8 mouse cellular contexts compared by ENCODE assay signal in the genomic region with DNA sequence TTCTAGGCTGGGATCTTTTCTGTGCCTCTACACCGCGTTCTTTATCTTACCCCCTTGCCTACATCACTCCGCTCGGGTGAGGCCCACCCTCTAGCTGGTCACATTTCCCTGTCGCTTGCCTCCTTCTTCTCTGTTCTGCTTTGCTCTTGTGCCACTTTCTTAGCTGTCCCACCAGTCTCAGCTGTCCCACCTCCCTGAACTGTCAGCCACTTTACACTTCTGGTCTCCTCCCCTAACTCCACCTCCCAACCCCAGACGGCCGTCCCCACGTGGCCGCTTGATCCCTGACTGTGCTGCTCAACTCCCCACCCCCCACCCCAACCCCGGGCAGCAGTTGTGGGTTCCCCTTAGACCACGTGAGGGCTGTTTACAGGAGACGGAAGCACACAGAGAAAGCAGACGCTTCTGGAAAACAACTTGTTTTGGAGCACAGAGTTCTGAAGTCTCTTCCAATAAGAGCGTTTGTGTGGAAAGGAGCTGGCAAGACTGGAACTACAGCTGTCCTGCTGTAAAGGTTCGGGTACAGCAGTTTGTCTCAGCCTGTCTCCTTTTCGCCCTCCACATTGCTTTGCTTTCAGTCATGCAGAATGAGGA. TPM values are rescaled to one million over a fixed set of nuclear protein-coding genes. Genes with fewer than 3 reads are reported as not detected.
A peak's percentile ranks its signal among the peaks of the same experiment; 100 is the strongest.
DNase-seq lines count a peak whose midpoint lies in the region; ATAC-seq and TF ChIP-seq lines count a peak whose summit lies in the region.

A gene (plus strand): TSS at position 330 of the 594 bp plus-strand sequence.

- DNase-seq in c-Kit-positive CD71-positive TER-119-negative erythroid progenitor cells, embryonic 14.5 days (ENCODE audit: low read depth), result peak; percentile 87
- DNase-seq in kidney, postnatal 36 days, result peak; percentile 89 to 92
- peak; percentile 77 to 78 (median 78) for DNase-seq in liver, embryonic 14.5 days (ENCODE audit: low read depth in 3 of 3, low spot score in 3 of 3)
- DNase-seq in neural tube, embryonic 10.5 days (ENCODE audit: extremely low spot score, low spot score), result peak; percentile 72

- no peak for TF ChIP-seq CTCF in E14TG2a.4 (conservative IDR thresholded peaks at IDR 0.05; ENCODE audit: low read length)
- no peak for TF ChIP-seq CTCF in liver, embryonic 14.5 days (IDR thresholded peaks at IDR 0.05; ENCODE audit: low read depth)

- H3K9ac ChIP-seq in forebrain, embryonic 12.5 days, result peak within 1 kb of the TSS; percentile 80
- H3K9ac ChIP-seq in heart, embryonic 16.5 days (ENCODE audit: low read length), result peak within 1 kb of the TSS; percentile 79
- peak within 1 kb of the TSS; percentile 82 for H3K9ac ChIP-seq in liver, embryonic 14.5 days (replicated peaks)
- H3K9ac ChIP-seq in stomach, embryonic 16.5 days (ENCODE audit: low read length), result peak within 1 kb of the TSS; percentile 87

- peak within 1 kb of the TSS; percentile 92 for H3K4me3 ChIP-seq in E14TG2a.4 (replicated peaks; ENCODE audit: low read length)
- H3K4me3 ChIP-seq in forebrain, embryonic 12.5 days (replicated peaks), result peak within 1 kb of the TSS; percentile 77
- H3K4me3 ChIP-seq in heart, embryonic 16.5 days (ENCODE audit: low read length), result peak within 1 kb of the TSS; percentile 68
- H3K4me3 ChIP-seq in liver, embryonic 14.5 days (ENCODE audit: insufficient read depth in 1 of 2, low read depth in 2 of 2, low read length in 2 of 2), result peak within 1 kb of the TSS; percentile 75 to 88
- peak within 1 kb of the TSS; percentile 93 for H3K4me3 ChIP-seq in stomach, embryonic 16.5 days (replicated peaks; ENCODE audit: low read length)

- peaks cover 38% of the 10 kb centered on the region for H3K36me3 ChIP-seq in E14TG2a.4 (ENCODE audit: insufficient read depth, low read length)
- H3K36me3 ChIP-seq in forebrain, embryonic 12.5 days (replicated peaks), result peaks cover 25% of the 10 kb centered on the region
- H3K36me3 ChIP-seq in heart, embryonic 16.5 days (ENCODE audit: control insufficient read depth, insufficient read depth), result peaks cover 15% of the 10 kb centered on the region; the same call in 1 of the 2 replicates
- peaks cover 7% of the 10 kb centered on the region for H3K36me3 ChIP-seq in liver, embryonic 14.5 days (replicated peaks; ENCODE audit: control insufficient read depth, insufficient read depth, low read depth)
- 0 out of 2 replicates have a peak, but pooled peaks cover 4% of the 10 kb centered on the region for H3K36me3 ChIP-seq in stomach, embryonic 16.5 days (ENCODE audit: control insufficient read depth, insufficient read depth, low read length)

- ATAC-seq in forebrain, embryonic 12.5 days (ENCODE audit: low FRiP score), result peak; percentile 51
- peak; percentile 82 for ATAC-seq in heart, embryonic 16.5 days (replicated peaks; ENCODE audit: extremely low read depth, insufficient read depth, low FRiP score)
- ATAC-seq in liver, embryonic 14.5 days (ENCODE audit: insufficient read depth), result peak; percentile 61
- peak; percentile 75 for ATAC-seq in stomach, embryonic 16.5 days (ENCODE audit: insufficient read depth, low FRiP score)

- no peak for TF ChIP-seq EP300 in liver, embryonic 14.5 days (IDR thresholded peaks at IDR 0.05; ENCODE audit: low read depth)

- H3K27me3 ChIP-seq in E14TG2a.4 (ENCODE audit: insufficient read depth, low read length), result no peaks in the 10 kb centered on the region
- no peaks in the 10 kb centered on the region for H3K27me3 ChIP-seq in forebrain, embryonic 12.5 days
- no peaks in the 10 kb centered on the region for H3K27me3 ChIP-seq in heart, embryonic 16.5 days (ENCODE audit: control insufficient read depth, insufficient read depth, low read length)
- no peaks in the 10 kb centered on the region for H3K27me3 ChIP-seq in liver, embryonic 14.5 days (ENCODE audit: control insufficient read depth, insufficient read depth, low read length)
- H3K27me3 ChIP-seq in stomach, embryonic 16.5 days (ENCODE audit: control insufficient read depth, insufficient read depth, low read length), result no peaks in the 10 kb centered on the region

- H3K9me3 ChIP-seq in E14TG2a.4 (ENCODE audit: low read length), result no peaks in the 10 kb centered on the region
- H3K9me3 ChIP-seq in forebrain, embryonic 12.5 days, result no peaks in the 10 kb centered on the region
- no peaks in the 10 kb centered on the region for H3K9me3 ChIP-seq in heart, embryonic 16.5 days (replicated peaks; ENCODE audit: control insufficient read depth, low read length)
- no peaks in the 10 kb centered on the region for H3K9me3 ChIP-seq in liver, embryonic 14.5 days (ENCODE audit: control insufficient read depth, low read length)
- H3K9me3 ChIP-seq in stomach, embryonic 16.5 days (replicated peaks; ENCODE audit: control insufficient read depth, low read length), result no peaks in the 10 kb centered on the region

- WGBS in forebrain, embryonic 12.5 days, result under 1% methylated on average over 16 of the region's 16 CpGs
- WGBS in heart, embryonic 16.5 days, result under 1% methylated on average over 16 of the region's 16 CpGs
- under 1% methylated on average over 16 of the region's 16 CpGs for WGBS in liver, embryonic 14.5 days (ENCODE audit: insufficient replicate concordance)
- WGBS in stomach, embryonic 16.5 days, result under 1% methylated on average over 16 of the region's 16 CpGs

- H3K4me1 ChIP-seq in E14TG2a.4 (replicated peaks; ENCODE audit: low read depth, low read length), result peaks cover 46% of the 10 kb centered on the region
- peaks cover 21% of the 10 kb centered on the region for H3K4me1 ChIP-seq in forebrain, embryonic 12.5 days
- peaks cover 15% of the 10 kb centered on the region for H3K4me1 ChIP-seq in heart, embryonic 16.5 days (ENCODE audit: control insufficient read depth, insufficient read depth, low read length)
- peaks cover 19 to 28% of the 10 kb centered on the region in 2 experiments for H3K4me1 ChIP-seq in liver, embryonic 14.5 days (replicated peaks; ENCODE audit: control insufficient read depth in 2 of 2, insufficient read depth in 2 of 2, low read length in 1 of 2)
- H3K4me1 ChIP-seq in stomach, embryonic 16.5 days (ENCODE audit: control insufficient read depth, insufficient read depth, low read length), result peaks cover 14% of the 10 kb centered on the region

- H3K4me2 ChIP-seq in forebrain, embryonic 12.5 days, result peak within 1 kb of the TSS; percentile 94
- H3K4me2 ChIP-seq in heart, embryonic 16.5 days (ENCODE audit: low read depth, low read length), result peak within 1 kb of the TSS; percentile 100
- peak within 1 kb of the TSS; percentile 100 for H3K4me2 ChIP-seq in liver, embryonic 14.5 days (ENCODE audit: low read depth)
- peak within 1 kb of the TSS; percentile 97 for H3K4me2 ChIP-seq in stomach, embryonic 16.5 days (ENCODE audit: low read depth, low read length)

- H3K27ac ChIP-seq in forebrain, embryonic 12.5 days, result peak within 1 kb of the TSS; percentile 91
- peak within 1 kb of the TSS; percentile 92 for H3K27ac ChIP-seq in heart, embryonic 16.5 days (ENCODE audit: low read length)
- H3K27ac ChIP-seq in liver, embryonic 14.5 days, result peak within 1 kb of the TSS; percentile 95
- peak within 1 kb of the TSS; percentile 92 for H3K27ac ChIP-seq in stomach, embryonic 16.5 days (ENCODE audit: low read length)

RNA-seq across cellular contexts. Expression of the gene that starts here (rescaled TPM):
- polyA plus RNA-seq in forebrain, embryonic 12.5 days (2016; fragmentation: Nextera tagmentation; extraction: Ambion mirVana), result 3.3 and 4.4 TPM in 2 replicates
- 12.5 and 13.2 TPM in 2 replicates for polyA plus RNA-seq in heart, embryonic 16.5 days (2015; fragmentation: Nextera tagmentation; extraction: Ambion mirVana)
- polyA plus RNA-seq in liver, embryonic 14.5 days (2012; rRNA removed), result 9.4 and 9.6 TPM in 2 replicates
- polyA plus RNA-seq in liver, embryonic 14.5 days (2014; fragmentation: Nextera tagmentation; extraction: Ambion mirVana), result 11.0 and 11.3 TPM in 2 replicates
- polyA plus RNA-seq in stomach, embryonic 16.5 days (2015; fragmentation: Nextera tagmentation; extraction: Ambion mirVana), result 9.1 and 9.5 TPM in 2 replicates

Comparison
In these comparisons a context has a peak if more than half of its experiments do, and no peak if none do; other contexts are left out.
1. Peak in every context shown above with its lines: DNase-seq, ATAC-seq, H3K4me3 ChIP-seq and H3K27ac ChIP-seq.